In the genomic region with DNA sequence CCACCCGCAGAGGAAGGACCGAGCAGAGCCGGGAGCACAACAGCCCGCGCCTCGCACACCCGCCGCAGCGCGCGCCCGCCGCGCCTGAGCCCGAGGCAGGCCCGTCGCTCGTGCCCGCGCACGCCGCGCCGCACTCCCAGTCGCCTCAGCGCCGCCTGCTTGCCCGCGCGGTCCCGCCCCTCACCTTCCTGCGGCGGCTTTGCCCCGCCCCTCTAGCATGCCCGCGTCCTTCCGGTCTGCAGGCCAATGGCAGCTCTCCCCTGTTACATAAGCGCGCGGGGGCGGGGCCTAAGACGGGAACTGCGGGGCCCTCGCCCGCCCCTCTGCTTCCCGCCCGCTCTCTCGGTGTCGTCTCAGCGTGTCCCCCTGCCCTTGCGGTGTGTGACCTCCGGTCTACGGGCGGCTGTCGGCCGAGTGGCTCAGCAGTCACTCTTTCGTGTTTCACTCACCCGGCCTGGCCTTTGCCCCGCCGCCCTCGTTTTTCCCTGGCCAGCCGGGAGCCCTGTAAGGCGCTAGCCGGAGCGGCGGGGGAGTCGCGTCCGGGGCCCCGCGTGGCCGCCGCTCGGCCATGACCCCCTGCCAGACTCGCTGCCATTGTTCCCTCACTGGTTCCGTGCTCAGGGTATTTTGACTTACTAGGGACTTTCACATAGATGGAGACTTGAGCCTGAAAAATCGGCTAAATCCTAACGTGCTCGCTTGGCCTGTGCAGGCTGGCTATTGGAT, we compare ENCODE assay signal across 8 mouse cellular contexts. TPM values are rescaled to one million over a fixed set of nuclear protein-coding genes. Genes with fewer than 3 reads are reported as not detected.
DNase-seq lines count a peak whose midpoint lies in the region; ATAC-seq lines count a peak whose summit lies in the region.

A gene (minus strand): TSS at position 541 of the 726 bp plus-strand sequence.

- peaks cover 72% of the 10 kb centered on the region for H3K4me1 ChIP-seq in megakaryocyte, embryonic 14.5 days

- peak; percentile 95 for ATAC-seq in common myeloid progenitor, adult 5-6 weeks (replicated peaks; ENCODE audit: low read depth, poor library complexity, severe bottlenecking)

- H3K9me3 ChIP-seq in megakaryocyte, embryonic 14.5 days, result no peaks in the 10 kb centered on the region

- peak; percentile 100 for DNase-seq in ZHBTc4 (ENCODE audit: low read depth, low spot score)
- DNase-seq in gastrocnemius, adult 8-10 months (ENCODE audit: low spot score in 2 of 2), result peak; percentile 98 to 99
- DNase-seq in hindlimb bud, embryonic 11.5 days (ENCODE audit: extremely low spot score, low read depth, low spot score), result peak; percentile 70
- peak; percentile 97 to 99 for DNase-seq in left cerebral cortex, adult 8-10 months (ENCODE audit: low spot score in 2 of 2)
- peak; percentile 99 for DNase-seq in right cerebral cortex, postnatal 10 days (ENCODE audit: low spot score in 2 of 2)
- DNase-seq in urinary bladder, postnatal 25 days (ENCODE audit: low spot score), result peak; percentile 99

- no peaks in the 10 kb centered on the region for H3K27me3 ChIP-seq in megakaryocyte, embryonic 14.5 days (replicated peaks)

- peaks cover 32% of the 10 kb centered on the region for H3K36me3 ChIP-seq in megakaryocyte, embryonic 14.5 days (replicated peaks; ENCODE audit: low read length)

- H3K4me3 ChIP-seq in megakaryocyte, embryonic 14.5 days (replicated peaks), result peak within 1 kb of the TSS; percentile 97

RNA-seq across cellular contexts. Expression of the gene that starts here (rescaled TPM):
- 104 and 149 TPM in 2 replicates for total RNA-seq in common myeloid progenitor, adult 5-6 weeks (2017)
- total RNA-seq in gastrocnemius, adult 8-10 months (2022), result 100 to 1,000 TPM; 111 to 117 (median 113) TPM
- total RNA-seq in left cerebral cortex, adult 8-10 months (2022), result 100 to 1,000 TPM; 193 to 250 (median 224) TPM
- 23.0 and 24.7 TPM in 2 replicates for polyA plus RNA-seq in megakaryocyte, embryonic 14.5 days (2012; ENCODE audit: insufficient read depth, low replicate concordance)

Comparison
In these comparisons a context has a peak if more than half of its experiments do, and no peak if none do; other contexts are left out.
1. Peak in every context shown above with its lines: DNase-seq, ATAC-seq and H3K4me3 ChIP-seq.